Mouse (Mus musculus): ENCODE measurements around the gene Mmp23. TPM values are rescaled to one million over a fixed set of nuclear protein-coding genes. Genes with fewer than 3 reads are reported as not detected.
"Not testable (repeated sequence)": the region's sequence is repeated elsewhere in the genome, so short reads cannot be mapped to it uniquely, and the experiment has no call there.

Gene Mmp23
- polyA plus RNA-seq, 1 experiment from 2014 or later = 46.2 TPM

GRCm38 (mm10) chr4:155672082-155672481 lies 18.9 kb upstream of the Mmp23 start:
- H3K36me3 ChIP-seq (ENCODE audit: insufficient read depth, low read length) = no peaks in the 10 kb centered on the region
- no peak for ATAC-seq
- H3K9me3 ChIP-seq (ENCODE audit: low read length) = no peaks in the 10 kb centered on the region
- no peak overlapping the region for H3K4me3 ChIP-seq (ENCODE audit: low read depth, low read length)
- WGBS = 50% methylated on average over 2 of the region's 2 CpGs
- no peak for DNase-seq (ENCODE audit: low spot score)
- TF ChIP-seq CTCF (IDR thresholded peaks at IDR 0.05) = no peak
- TF ChIP-seq EP300 (IDR thresholded peaks at IDR 0.05) = no peak
- no peak overlapping the region for H3K27ac ChIP-seq (ENCODE audit: low read length)
- no peak overlapping the region for H3K4me2 ChIP-seq (replicated peaks; ENCODE audit: low read depth, low read length)
- H3K9ac ChIP-seq (replicated peaks; ENCODE audit: low read depth) = no peak overlapping the region
- no peaks in the 10 kb centered on the region for H3K27me3 ChIP-seq (replicated peaks; ENCODE audit: insufficient read depth, low read length)
- peaks cover 9% of the 10 kb centered on the region; the same call in 1 of the 2 replicates for H3K4me1 ChIP-seq (ENCODE audit: insufficient read depth, low read depth, low read length)

- H3K9me3 ChIP-seq (ENCODE audit: low read length); ATAC-seq; H3K4me2 ChIP-seq (replicated peaks; ENCODE audit: low read depth, low read length); H3K4me3 ChIP-seq (ENCODE audit: low read depth, low read length); H3K9ac ChIP-seq (replicated peaks; ENCODE audit: low read depth); DNase-seq (ENCODE audit: low spot score); H3K36me3 ChIP-seq (ENCODE audit: insufficient read depth, low read length); H3K27me3 ChIP-seq (replicated peaks; ENCODE audit: insufficient read depth, low read length); H3K4me1 ChIP-seq (ENCODE audit: insufficient read depth, low read depth, low read length); H3K27ac ChIP-seq (ENCODE audit: low read length): not testable (repeated sequence)
- WGBS = 73% methylated on average over 4 of the region's 4 CpGs
These were observed 17.1 kb upstream of the Mmp23 start for GRCm38 (mm10) chr4:155670236-155670635.

- ATAC-seq (no peak), DNase-seq (ENCODE audit: low spot score) (no peak)
- Histone ChIP-seq H3K4me2 (replicated peaks; ENCODE audit: low read depth, low read length) (peak overlapping the region; percentile 87), H3K36me3 (ENCODE audit: insufficient read depth, low read length) (no peaks in the 10 kb centered on the region), H3K9ac (replicated peaks; ENCODE audit: low read depth) (no peak overlapping the region), H3K27ac (ENCODE audit: low read length) (no peak overlapping the region), H3K4me3 (ENCODE audit: low read depth, low read length) (peak overlapping the region; percentile 95), H3K9me3 (ENCODE audit: low read length) (no peaks in the 10 kb centered on the region), H3K27me3 (replicated peaks; ENCODE audit: insufficient read depth, low read length) (no peaks in the 10 kb centered on the region), H3K4me1 (ENCODE audit: insufficient read depth, low read depth, low read length) (peaks cover 9% of the 10 kb centered on the region; the same call in 1 of the 2 replicates)
- no peak for TF ChIP-seq CTCF (IDR thresholded peaks at IDR 0.05)
- TF ChIP-seq EP300 (IDR thresholded peaks at IDR 0.05) = 0 out of 2 replicates have a peak, but pooled peaks have one; percentile 19
- WGBS = 2% methylated on average over 8 of the region's 8 CpGs
These were observed 16.5 kb upstream of the Mmp23 start for GRCm38 (mm10) chr4:155669598-155670075.

GRCm38 (mm10) chr4:155668689-155669597 lies 15.8 kb upstream of the Mmp23 start, which contains the start of gene Mib2:
Gene Mib2, minus strand, starts transcription at chr4:155669198.
- Histone ChIP-seq H3K27ac (ENCODE audit: low read length) (peak within 1 kb of the TSS; percentile 62), H3K4me2 (replicated peaks; ENCODE audit: low read depth, low read length) (peak within 1 kb of the TSS; percentile 87), H3K9me3 (ENCODE audit: low read length) (no peaks in the 10 kb centered on the region), H3K4me1 (ENCODE audit: insufficient read depth, low read depth, low read length) (peaks cover 9% of the 10 kb centered on the region; the same call in 1 of the 2 replicates), H3K4me3 (ENCODE audit: low read depth, low read length) (peak within 1 kb of the TSS; percentile 95), H3K27me3 (replicated peaks; ENCODE audit: insufficient read depth, low read length) (no peaks in the 10 kb centered on the region), H3K36me3 (ENCODE audit: insufficient read depth, low read length) (no peaks in the 10 kb centered on the region), H3K9ac (replicated peaks; ENCODE audit: low read depth) (peak within 1 kb of the TSS; percentile 73)
- TF ChIP-seq CTCF (IDR thresholded peaks at IDR 0.05) (peak; percentile 6; the same call in 1 of the 2 replicates), EP300 (IDR thresholded peaks at IDR 0.05) (no peak)
- WGBS = 0% methylated on average over 66 of the region's 73 CpGs
- DNase-seq (ENCODE audit: low spot score) = peak; percentile 98
- ATAC-seq = peak; percentile 99

- no peak overlapping the region for H3K4me2 ChIP-seq (replicated peaks; ENCODE audit: low read depth, low read length)
These were observed 13.7 kb upstream of the Mmp23 start for GRCm38 (mm10) chr4:155666903-155667302.

GRCm38 (mm10) chr4:155660641-155661040 lies 7.5 kb upstream of the Mmp23 start:
- no peaks in the 10 kb centered on the region for H3K27me3 ChIP-seq (replicated peaks; ENCODE audit: insufficient read depth, low read length)
- WGBS = 56% methylated on average over 12 of the region's 12 CpGs
- H3K4me2 ChIP-seq (replicated peaks; ENCODE audit: low read depth, low read length) = no peak overlapping the region
- DNase-seq (ENCODE audit: low spot score) = no peak
- 0 out of 2 replicates have a peak, but pooled peaks have one; percentile 33 for ATAC-seq
- TF ChIP-seq EP300 (IDR thresholded peaks at IDR 0.05) = no peak
- no peak for TF ChIP-seq CTCF (IDR thresholded peaks at IDR 0.05)
- H3K36me3 ChIP-seq (ENCODE audit: insufficient read depth, low read length) = no peaks in the 10 kb centered on the region
- H3K9me3 ChIP-seq (ENCODE audit: low read length) = no peaks in the 10 kb centered on the region
- H3K4me3 ChIP-seq (ENCODE audit: low read depth, low read length) = no peak overlapping the region
- H3K9ac ChIP-seq (replicated peaks; ENCODE audit: low read depth) = no peak overlapping the region
- H3K4me1 ChIP-seq (ENCODE audit: insufficient read depth, low read depth, low read length) = no peaks in the 10 kb centered on the region
- H3K27ac ChIP-seq (ENCODE audit: low read length) = no peak overlapping the region

More at GRCm38 (mm10) chr4:155666903-155667302, 13.7 kb upstream of the Mmp23 start:
- no peaks in the 10 kb centered on the region for H3K9me3 ChIP-seq (ENCODE audit: low read length)
- no peaks in the 10 kb centered on the region for H3K27me3 ChIP-seq (replicated peaks; ENCODE audit: insufficient read depth, low read length)
- TF ChIP-seq EP300 (IDR thresholded peaks at IDR 0.05) = no peak
- no peak for TF ChIP-seq CTCF (IDR thresholded peaks at IDR 0.05)
- ATAC-seq = no peak
- peaks cover 9% of the 10 kb centered on the region; the same call in 1 of the 2 replicates for H3K4me1 ChIP-seq (ENCODE audit: insufficient read depth, low read depth, low read length)
- peak; percentile 33 for DNase-seq (ENCODE audit: low spot score)
- no peaks in the 10 kb centered on the region for H3K36me3 ChIP-seq (ENCODE audit: insufficient read depth, low read length)
- 0 out of 2 replicates have a peak overlapping the region, but pooled peaks have one; percentile 14 for H3K27ac ChIP-seq (ENCODE audit: low read length)
- H3K4me3 ChIP-seq (ENCODE audit: low read depth, low read length) = no peak overlapping the region
- no peak overlapping the region for H3K9ac ChIP-seq (replicated peaks; ENCODE audit: low read depth)

Data from lung, postnatal 0 days (tissue).